Mouse (Mus musculus) testis, adult 2 months (tissue): ENCODE data around the gene Cmss1.

Source experiments
- CTCF ChIP-seq: fragments of 200-500 bp; IDR thresholded peaks from 2 replicates; pipeline ENCODE4 v1.5.1; 2012; ENCODE audit warnings: low read depth, mild to moderate bottlenecking, inconsistent platforms, low read length, moderate library complexity; ENCODE audit not compliant: control insufficient read depth, insufficient read depth, insufficient replicate concordance
- POLR2A ChIP-seq: fragments of 200-500 bp; IDR thresholded peaks from 2 replicates; pipeline ENCODE4 v1.6.1; 2012; ENCODE audit warnings: low read depth, mild to moderate bottlenecking, inconsistent platforms, low read length, moderate library complexity; ENCODE audit not compliant: control insufficient read depth

DNA sequence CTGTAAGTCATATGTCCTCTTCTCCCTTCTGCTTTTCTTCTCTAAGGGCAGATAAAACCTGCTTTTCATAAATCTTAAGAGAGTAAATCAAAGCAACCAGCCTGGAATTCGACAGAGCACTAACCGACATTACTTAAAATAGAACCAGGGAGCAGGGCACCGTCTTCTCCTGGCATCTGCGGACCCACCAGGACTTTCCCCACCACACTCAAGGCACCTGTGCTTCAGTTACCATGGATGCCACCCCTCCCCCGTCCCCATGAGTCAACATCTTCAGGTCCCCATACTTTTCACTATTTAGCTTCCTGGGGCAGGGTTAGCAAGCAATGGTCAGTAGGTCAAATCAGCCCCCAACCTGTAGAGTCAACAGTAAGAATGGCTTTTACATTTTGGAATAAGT is 177.7 kb downstream of the Cmss1 start:
- TF ChIP-seq CTCF = no peak
- no peak for TF ChIP-seq POLR2A
